Mouse (Mus musculus) neural tube, embryonic 14.5 days (tissue): ENCODE results near the gene Gm47791. TPM values are rescaled to one million over a fixed set of nuclear protein-coding genes. Genes with fewer than 3 reads are reported as not detected.
A peak's percentile ranks its signal among the peaks of the same experiment; 100 is the strongest.

Experiments used
- ATAC-seq: fragments of 200-750 bp; cut with Nextera tagmentation; 2 replicates; pipeline ENCODE4 v1.8.0; 2017; ENCODE audit warnings: low read depth, mild to moderate bottlenecking, moderate TSS enrichment, moderate library complexity
- H3K27ac ChIP-seq: fragments of 300-500 bp; sonication (generic); 2 replicates; pipeline ENCODE4 v1.5.1; 2014; ENCODE audit warnings: low read depth, mild to moderate bottlenecking, control low read depth, low read length, moderate library complexity, mixed read lengths
- H3K27me3 ChIP-seq: fragments of 300-500 bp; sonication (generic); 2 replicates; pipeline ENCODE4 v1.6.1; 2014; ENCODE audit warnings: low read length; ENCODE audit not compliant: control insufficient read depth, insufficient read depth
- H3K36me3 ChIP-seq: fragments of 300-500 bp; sonication (generic); 2 replicates; pipeline ENCODE4 v1.6.1; 2014; ENCODE audit warnings: low read length, mixed read lengths; ENCODE audit not compliant: control insufficient read depth, insufficient read depth
- H3K4me1 ChIP-seq: fragments of 300-500 bp; sonication (generic); 2 replicates; pipeline ENCODE4 v1.6.1; 2014; ENCODE audit warnings: low read length; ENCODE audit not compliant: control insufficient read depth, insufficient read depth
- H3K4me2 ChIP-seq: fragments of 300-500 bp; sonication (generic); 2 replicates; pipeline ENCODE4 v1.6.1; 2014; ENCODE audit warnings: mild to moderate bottlenecking, low read depth, low read length, control low read depth
- H3K4me3 ChIP-seq: fragments of 300-500 bp; sonication (generic); 2 replicates; pipeline ENCODE4 v1.5.1; 2014; ENCODE audit warnings: low read depth, low read length, control low read depth, mixed read lengths
- H3K9ac ChIP-seq: fragments of 300-500 bp; sonication (generic); replicated peaks from 2 replicates; pipeline ENCODE4 v1.6.1; 2014; ENCODE audit warnings: low read depth, mild to moderate bottlenecking, control low read depth, low read length, mixed read lengths
- H3K9me3 ChIP-seq: fragments of 300-500 bp; sonication (generic); 2 replicates; pipeline ENCODE4 v1.6.1; 2016; ENCODE audit warnings: low read length; ENCODE audit not compliant: control insufficient read depth
- WGBS: fragments of 180-500 bp; shearing (Covaris S2); extraction: QIAGEN DNeasy Blood & Tissue Kit; methylation state at CpG from one replicate; pipeline ENCODE4 v1.1.7; 2014; 5-methylcytosine and 5-hydroxymethylcytosine counted together
- polyA plus RNA-seq: library from polyadenylated mRNA; unstranded; fragments of >200 nt; fragmentation: Nextera tagmentation; extraction: Ambion mirVana; gene quantifications from 2 replicates; pipeline ENCODE4 v1.2.1, GENCODE M21; 2014

The Gm47791 gene
- polyA plus RNA-seq: not detected in 2 replicates

GRCm38 (mm10) chr1:82771022-82771586 lies at the start of gene Gm47791:
Gene Gm47791, minus strand, starts transcription at chr1:82771243.
- H3K36me3 ChIP-seq: no peaks in the 10 kb centered on the region
- no peak for ATAC-seq
- no peaks in the 10 kb centered on the region for H3K4me1 ChIP-seq
- no peak within 1 kb of the TSS for H3K9ac ChIP-seq
- H3K27me3 ChIP-seq: no peaks in the 10 kb centered on the region
- H3K9me3 ChIP-seq: no peaks in the 10 kb centered on the region
- no peak within 1 kb of the TSS for H3K4me2 ChIP-seq
- H3K27ac ChIP-seq: no peak within 1 kb of the TSS
- whole genome bisulfite sequencing: 90% methylated on average over 13 of the region's 15 CpGs
- no peak within 1 kb of the TSS for H3K4me3 ChIP-seq

- WGBS: 89% methylated on average over 3 of the region's 3 CpGs
- H3K27ac ChIP-seq: no peak overlapping the region
Measured at GRCm38 (mm10) chr1:82820626-82821186, 49.7 kb upstream of the Gm47791 start.

GRCm38 (mm10) chr1:82820179-82820578 lies 49.1 kb upstream of the Gm47791 start:
- Histone ChIP-seq H3K4me3 (no peak overlapping the region), H3K4me1 (no peaks in the 10 kb centered on the region), H3K27me3 (no peaks in the 10 kb centered on the region), H3K4me2 (no peak overlapping the region), H3K36me3 (no peaks in the 10 kb centered on the region), H3K27ac (no peak overlapping the region), H3K9me3 (no peaks in the 10 kb centered on the region), H3K9ac (no peak overlapping the region)
- ATAC-seq: no peak
- WGBS: 62% methylated on average over 15 of the region's 15 CpGs

More at GRCm38 (mm10) chr1:82820626-82821186, 49.7 kb upstream of the Gm47791 start:
- Histone ChIP-seq H3K36me3 (no peaks in the 10 kb centered on the region), H3K4me2 (no peak overlapping the region), H3K9me3 (no peaks in the 10 kb centered on the region), H3K9ac (no peak overlapping the region), H3K27me3 (no peaks in the 10 kb centered on the region), H3K4me3 (no peak overlapping the region), H3K4me1 (no peaks in the 10 kb centered on the region)
- ATAC-seq: no peak

GRCm38 (mm10) chr1:82819366-82819765 lies 48.3 kb upstream of the Gm47791 start:
- H3K27me3 ChIP-seq: no peaks in the 10 kb centered on the region
- WGBS: 70% methylated on average over 10 of the region's 10 CpGs
- no peaks in the 10 kb centered on the region for H3K9me3 ChIP-seq
- no peaks in the 10 kb centered on the region for H3K36me3 ChIP-seq
- no peaks in the 10 kb centered on the region for H3K4me1 ChIP-seq
- no peak overlapping the region for H3K4me3 ChIP-seq
- no peak for ATAC-seq
- H3K27ac ChIP-seq: no peak overlapping the region
- H3K9ac ChIP-seq: no peak overlapping the region
- no peak overlapping the region for H3K4me2 ChIP-seq

GRCm38 (mm10) chr1:82815941-82816716 lies 45.1 kb upstream of the Gm47791 start:
- peak; percentile 56; the same call in 1 of the 2 replicates for ATAC-seq
- 65% methylated on average over 17 of the region's 17 CpGs for whole genome bisulfite sequencing
- Histone ChIP-seq H3K36me3 (no peaks in the 10 kb centered on the region), H3K9ac (no peak overlapping the region), H3K9me3 (no peaks in the 10 kb centered on the region), H3K27me3 (no peaks in the 10 kb centered on the region), H3K4me1 (no peaks in the 10 kb centered on the region), H3K27ac (no peak overlapping the region), H3K4me2 (no peak overlapping the region), H3K4me3 (no peak overlapping the region)

- ATAC-seq: no peak
Measured at GRCm38 (mm10) chr1:82811766-82812165, 40.7 kb upstream of the Gm47791 start.

GRCm38 (mm10) chr1:82808564-82808963 lies 37.5 kb upstream of the Gm47791 start:
- no peaks in the 10 kb centered on the region for H3K36me3 ChIP-seq
- no peak for ATAC-seq
- H3K27me3 ChIP-seq: no peaks in the 10 kb centered on the region
- H3K27ac ChIP-seq: no peak overlapping the region
- H3K9me3 ChIP-seq: no peaks in the 10 kb centered on the region
- no peak overlapping the region for H3K4me2 ChIP-seq
- no peaks in the 10 kb centered on the region for H3K4me1 ChIP-seq
- H3K9ac ChIP-seq: no peak overlapping the region
- H3K4me3 ChIP-seq: no peak overlapping the region
- WGBS: 62% methylated on average over 3 of the region's 3 CpGs

More at GRCm38 (mm10) chr1:82811766-82812165, 40.7 kb upstream of the Gm47791 start:
- Histone ChIP-seq H3K4me1 (no peaks in the 10 kb centered on the region), H3K36me3 (no peaks in the 10 kb centered on the region), H3K9me3 (no peaks in the 10 kb centered on the region), H3K9ac (no peak overlapping the region), H3K27ac (no peak overlapping the region), H3K4me2 (no peak overlapping the region), H3K27me3 (no peaks in the 10 kb centered on the region), H3K4me3 (no peak overlapping the region)
- 67% methylated on average over 1 of the region's 1 CpGs for WGBS

- no peak overlapping the region for H3K27ac ChIP-seq
- WGBS: 89% methylated on average over 7 of the region's 7 CpGs
- H3K4me1 ChIP-seq: no peaks in the 10 kb centered on the region
- ATAC-seq: no peak
- H3K36me3 ChIP-seq: no peaks in the 10 kb centered on the region
- H3K9ac ChIP-seq: no peak overlapping the region
- no peaks in the 10 kb centered on the region for H3K9me3 ChIP-seq
- H3K4me3 ChIP-seq: no peak overlapping the region
- no peak overlapping the region for H3K4me2 ChIP-seq
- no peaks in the 10 kb centered on the region for H3K27me3 ChIP-seq
Measured at GRCm38 (mm10) chr1:82807206-82807605, 36.2 kb upstream of the Gm47791 start.

- no peak overlapping the region for H3K9ac ChIP-seq
- H3K9me3 ChIP-seq: no peaks in the 10 kb centered on the region
- no peak overlapping the region for H3K27ac ChIP-seq
- H3K4me3 ChIP-seq: no peak overlapping the region
- H3K36me3 ChIP-seq: no peaks in the 10 kb centered on the region
- H3K4me1 ChIP-seq: no peaks in the 10 kb centered on the region
- no peak for ATAC-seq
- 84% methylated on average over 8 of the region's 8 CpGs for WGBS
- no peak overlapping the region for H3K4me2 ChIP-seq
- no peaks in the 10 kb centered on the region for H3K27me3 ChIP-seq
Measured at GRCm38 (mm10) chr1:82806391-82806790, 35.3 kb upstream of the Gm47791 start.
